Mouse (Mus musculus) bone marrow, adult 2 months (tissue): ENCODE measurements around the gene Sele. TPM values are rescaled to one million over a fixed set of nuclear protein-coding genes. Genes with fewer than 3 reads are reported as not detected.

Source experiments
- H3K27ac ChIP-seq: fragments of 200-500 bp; 2 replicates; pipeline ENCODE4 v1.5.1; 2012; ENCODE audit warnings: low read depth, mild to moderate bottlenecking, control low read depth, inconsistent platforms, low read length; ENCODE audit not compliant: control insufficient read depth, poor library complexity, insufficient read depth
- H3K4me1 ChIP-seq: fragments of 200-500 bp; 2 replicates; pipeline ENCODE4 v1.6.1; 2011; ENCODE audit warnings: low read length; ENCODE audit not compliant: control insufficient read depth, insufficient read depth
- H3K4me3 ChIP-seq: fragments of 200-500 bp; replicated peaks from 2 replicates; pipeline ENCODE3; 2011; ENCODE audit warnings: mild to moderate bottlenecking, low read depth, low read length, control low read depth; ENCODE audit not compliant: control insufficient read depth
- CTCF ChIP-seq: fragments of 200-500 bp; IDR thresholded peaks from 2 replicates; pipeline ENCODE4 v1.5.1; 2011; ENCODE audit warnings: low read length, control low read depth; ENCODE audit not compliant: control insufficient read depth, insufficient read depth
- POLR2A ChIP-seq: fragments of 200-500 bp; IDR thresholded peaks from 2 replicates; pipeline ENCODE4 v1.6.1; 2011; ENCODE audit warnings: low read depth, mild to moderate bottlenecking, control low read depth, low read length, borderline replicate concordance; ENCODE audit not compliant: control insufficient read depth
- WGBS: fragments of 180-500 bp; shearing (Covaris S2); methylation state at CpG from one replicate; pipeline ENCODE4 v1.1.7; 2018; 5-methylcytosine and 5-hydroxymethylcytosine counted together
- polyA plus RNA-seq: library from polyadenylated mRNA; stranded (reverse); fragments of >200 nt; gene quantifications from 2 replicates; pipeline ENCODE4 v1.2.4, GENCODE M21; 2011; ENCODE audit warnings: low replicate concordance; ENCODE audit not compliant: missing spikeins, insufficient read depth, insufficient read length

Sele gene
- polyA plus RNA-seq, 1 experiment, result 1.4 TPM

- Histone ChIP-seq H3K4me3 (no peak overlapping the region), H3K4me1 (peaks cover 20% of the 10 kb centered on the region), H3K27ac (peak overlapping the region; percentile 65)
- TF ChIP-seq CTCF (no peak), POLR2A (no peak)
- 44% methylated on average over 2 of the region's 2 CpGs for WGBS
Measured at GRCm38 (mm10) chr1:164074606-164075140, 26.6 kb downstream of the Sele start.

- H3K4me1 ChIP-seq, result peaks cover 16% of the 10 kb centered on the region
- TF ChIP-seq POLR2A (no peak), CTCF (no peak)
- peak overlapping the region; percentile 84; the same call in 1 of the 2 replicates for H3K27ac ChIP-seq
- no peak overlapping the region for H3K4me3 ChIP-seq
- WGBS, result 77% methylated on average over 1 of the region's 1 CpGs
Measured at GRCm38 (mm10) chr1:164075416-164075815, 27.4 kb downstream of the Sele start.

GRCm38 (mm10) chr1:164076441-164076840 is 28.4 kb downstream of the Sele start:
- Histone ChIP-seq H3K4me3 (no peak overlapping the region), H3K4me1 (peaks cover 15% of the 10 kb centered on the region), H3K27ac (peak overlapping the region; percentile 82; the same call in 1 of the 2 replicates)
- 28% methylated on average over 1 of the region's 1 CpGs for WGBS
- no peak for TF ChIP-seq POLR2A
- TF ChIP-seq CTCF, result no peak

- no peak for TF ChIP-seq CTCF
- no peak for TF ChIP-seq POLR2A
- no peak overlapping the region for H3K4me3 ChIP-seq
- WGBS, result 8% methylated on average over 3 of the region's 3 CpGs
- H3K4me1 ChIP-seq, result peaks cover 14% of the 10 kb centered on the region
- peak overlapping the region; percentile 82; the same call in 1 of the 2 replicates for H3K27ac ChIP-seq
Measured at GRCm38 (mm10) chr1:164077031-164077430, 29.0 kb downstream of the Sele start.

- Histone ChIP-seq H3K4me1 (peaks cover 10% of the 10 kb centered on the region; the same call in 1 of the 2 replicates), H3K4me3 (no peak overlapping the region), H3K27ac (peak overlapping the region; percentile 72; the same call in 1 of the 2 replicates)
- WGBS, result 15% methylated on average over 4 of the region's 4 CpGs
- TF ChIP-seq CTCF (no peak), POLR2A (no peak)
Measured at GRCm38 (mm10) chr1:164078323-164078741, 30.3 kb downstream of the Sele start.

- TF ChIP-seq CTCF (no peak), POLR2A (no peak)
- WGBS, result 70% methylated on average over 11 of the region's 11 CpGs
- H3K4me3 ChIP-seq, result no peak overlapping the region
- H3K27ac ChIP-seq, result peak overlapping the region; percentile 72; the same call in 1 of the 2 replicates
- H3K4me1 ChIP-seq, result peaks cover 9% of the 10 kb centered on the region
Measured at GRCm38 (mm10) chr1:164079091-164079490, 31.1 kb downstream of the Sele start.

GRCm38 (mm10) chr1:164083046-164083445 is 35.0 kb downstream of the Sele start:
- Histone ChIP-seq H3K27ac (peak overlapping the region; percentile 22; the same call in 1 of the 2 replicates), H3K4me1 (peaks cover 6% of the 10 kb centered on the region), H3K4me3 (no peak overlapping the region)
- WGBS, result 18% methylated on average over 4 of the region's 4 CpGs
- TF ChIP-seq CTCF, result no peak
- TF ChIP-seq POLR2A, result no peak

- WGBS, result 47% methylated on average over 3 of the region's 3 CpGs
- peaks cover 3% of the 10 kb centered on the region for H3K4me1 ChIP-seq
Measured at GRCm38 (mm10) chr1:164086797-164087196, 38.8 kb downstream of the Sele start.

GRCm38 (mm10) chr1:164087872-164088271 is 39.8 kb downstream of the Sele start:
- Histone ChIP-seq H3K4me3 (no peak overlapping the region), H3K27ac (peak overlapping the region; percentile 89; the same call in 1 of the 2 replicates), H3K4me1 (peaks cover 3% of the 10 kb centered on the region)
- no peak for TF ChIP-seq CTCF
- no peak for TF ChIP-seq POLR2A
- WGBS, result 28% methylated on average over 5 of the region's 5 CpGs

More at GRCm38 (mm10) chr1:164086797-164087196, 38.8 kb downstream of the Sele start:
- peak overlapping the region; percentile 63; the same call in 1 of the 2 replicates for H3K27ac ChIP-seq
- no peak for TF ChIP-seq CTCF
- TF ChIP-seq POLR2A, result no peak
- no peak overlapping the region for H3K4me3 ChIP-seq
